Mouse (Mus musculus) frontal cortex, adult (tissue): ENCODE measurements around the gene Ugdh.
"Not testable (repeated sequence)": the region's sequence is repeated elsewhere in the genome, so short reads cannot be mapped to it uniquely, and the experiment has no call there.

ENCODE experiments used
- ATAC-seq: cut with Nextera tagmentation; 2 replicates; pipeline ENCODE4 v1.9.2; 2017; ENCODE audit warnings: mild to moderate bottlenecking, moderate library complexity, mixed read lengths; ENCODE audit not compliant: low TSS enrichment

The Ugdh gene

GRCm38 (mm10) chr5:65435806-65436561 is at the start of gene Ugdh:
Ugdh (minus strand) TSS chr5:65435949.
- ATAC-seq = peak; percentile 90

- no peak for ATAC-seq
These were observed 47.2 kb upstream of the Ugdh start for GRCm38 (mm10) chr5:65482996-65483395.

GRCm38 (mm10) chr5:65480511-65480910 is 44.8 kb upstream of the Ugdh start:
- ATAC-seq = no peak

GRCm38 (mm10) chr5:65479681-65480445 is 44.1 kb upstream of the Ugdh start:
- ATAC-seq = no peak

GRCm38 (mm10) chr5:65478224-65478623 is 42.5 kb upstream of the Ugdh start:
- ATAC-seq = no peak

GRCm38 (mm10) chr5:65476739-65477138 is 41.0 kb upstream of the Ugdh start:
- ATAC-seq = not testable (repeated sequence)

- ATAC-seq = no peak
These were observed 40.1 kb upstream of the Ugdh start for GRCm38 (mm10) chr5:65475806-65476205.

- peak; percentile 88 for ATAC-seq
These were observed 34.0 kb upstream of the Ugdh start for GRCm38 (mm10) chr5:65469766-65470165.

- no peak for ATAC-seq
These were observed 31.2 kb upstream of the Ugdh start for GRCm38 (mm10) chr5:65466911-65467310.

GRCm38 (mm10) chr5:65460361-65460760 is 24.6 kb upstream of the Ugdh start:
- no peak for ATAC-seq

- ATAC-seq = no peak
These were observed 23.7 kb upstream of the Ugdh start for GRCm38 (mm10) chr5:65459454-65459853.

GRCm38 (mm10) chr5:65457846-65458245 is 22.1 kb upstream of the Ugdh start:
- ATAC-seq = no peak

- peak; percentile 61 for ATAC-seq
These were observed 21.5 kb upstream of the Ugdh start for GRCm38 (mm10) chr5:65457086-65457827.

GRCm38 (mm10) chr5:65454771-65455170 is 19.0 kb upstream of the Ugdh start:
- no peak for ATAC-seq

- ATAC-seq = no peak
These were observed 13.2 kb upstream of the Ugdh start for GRCm38 (mm10) chr5:65448941-65449340.

GRCm38 (mm10) chr5:65447826-65448225 is 12.1 kb upstream of the Ugdh start:
- ATAC-seq = no peak

- no peak for ATAC-seq
These were observed 11.0 kb upstream of the Ugdh start for GRCm38 (mm10) chr5:65446756-65447155.

GRCm38 (mm10) chr5:65444981-65445380 is 9.2 kb upstream of the Ugdh start:
- no peak for ATAC-seq

GRCm38 (mm10) chr5:65438041-65438440 is 2.3 kb upstream of the Ugdh start:
- no peak for ATAC-seq

GRCm38 (mm10) chr5:65435363-65435805 is 365 bp downstream of the Ugdh start:
- ATAC-seq = no peak; the same call in 1 of the 2 replicates

GRCm38 (mm10) chr5:65434471-65435362 is 1.0 kb downstream of the Ugdh start:
- peak; percentile 35 for ATAC-seq
